Mouse (Mus musculus): ENCODE data around the gene Ldhb.

DNA sequence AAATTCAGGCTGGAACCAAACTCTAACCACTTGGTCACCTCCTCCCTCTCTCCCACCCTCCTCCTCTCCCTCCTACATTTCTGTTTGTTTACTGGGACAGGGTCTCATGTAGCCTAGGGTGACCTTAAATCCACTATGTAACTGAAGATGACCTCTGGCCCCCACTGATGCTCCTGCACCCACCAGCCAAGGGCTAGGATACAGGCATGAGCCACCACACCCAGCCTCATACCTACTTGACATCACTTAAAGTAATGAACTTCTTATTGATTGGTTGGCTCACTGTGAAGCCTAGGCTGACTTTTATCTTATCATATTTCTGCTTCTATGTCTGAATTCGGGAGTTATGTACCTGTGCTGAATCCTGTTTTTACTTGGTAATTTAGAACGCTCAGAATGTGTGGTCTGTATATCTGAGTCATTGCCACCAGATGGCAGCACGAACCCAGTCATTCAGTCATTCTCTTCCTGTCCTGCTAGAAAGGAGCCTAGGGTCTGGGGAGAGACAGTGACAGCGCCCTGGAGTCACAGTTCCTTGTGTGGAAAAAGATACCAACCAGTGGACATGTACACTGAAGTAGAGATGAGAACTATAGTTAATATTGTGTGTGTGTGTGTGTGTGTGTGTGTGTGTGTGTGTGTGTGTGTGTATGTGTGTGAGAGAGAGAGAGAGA is 17.0 kb upstream of the Ldhb start:
- TF ChIP-seq POLR2A (IDR thresholded peaks at IDR 0.05; ENCODE audit: low read depth, low read length) (no peak), CTCF (IDR thresholded peaks at IDR 0.05; ENCODE audit: extremely low read depth, insufficient read length, insufficient replicate concordance, low read depth, low read length) (peak; percentile 66; the same call in 1 of the 2 replicates)
